Mouse (Mus musculus) spleen, postnatal 14 days (tissue): Measurements from ENCODE around the gene Marf1.
"Not testable (repeated sequence)": the region's sequence is repeated elsewhere in the genome, so short reads cannot be mapped to it uniquely, and the experiment has no call there.

Experiments used
- DNase-seq, 2 experiments: peaks; one replicate each; pipeline ENCODE4 v3.0.0; 2021 to 2022; ENCODE audit warnings: low spot score in 2 of 2

Marf1 gene

GRCm38 (mm10) chr16:14162988-14163416 lies at the start of gene Marf1, which contains the start of gene Nde1:
Gene Marf1 (minus strand): TSS chr16:14163351.
Gene Nde1 (plus strand): TSS chr16:14163275.
- DNase-seq: peak; percentile 91

- DNase-seq: no peak
Measured at GRCm38 (mm10) chr16:14198798-14199197, 35.6 kb upstream of the Marf1 start.

- DNase-seq: peak in 1 of 2 experiments; percentile 37
Measured at GRCm38 (mm10) chr16:14195427-14195826, 32.3 kb upstream of the Marf1 start.

GRCm38 (mm10) chr16:14194164-14194950 lies 31.2 kb upstream of the Marf1 start:
- no peak for DNase-seq

GRCm38 (mm10) chr16:14185516-14185915 lies 22.4 kb upstream of the Marf1 start:
- no peak for DNase-seq

GRCm38 (mm10) chr16:14183856-14184255 lies 20.7 kb upstream of the Marf1 start:
- no peak for DNase-seq

- no peak for DNase-seq
Measured at GRCm38 (mm10) chr16:14182360-14182759, 19.2 kb upstream of the Marf1 start.

GRCm38 (mm10) chr16:14180163-14180733 lies 17.1 kb upstream of the Marf1 start:
- no peak for DNase-seq

- no peak for DNase-seq
Measured at GRCm38 (mm10) chr16:14178041-14178440, 14.9 kb upstream of the Marf1 start.

- no peak for DNase-seq
Measured at GRCm38 (mm10) chr16:14169706-14170105, 6.6 kb upstream of the Marf1 start.

GRCm38 (mm10) chr16:14166490-14166889 lies 3.3 kb upstream of the Marf1 start:
- DNase-seq: no peak

- no peak for DNase-seq
Measured at GRCm38 (mm10) chr16:14163731-14164130, 580 bp upstream of the Marf1 start.

- no peak for DNase-seq
Measured at GRCm38 (mm10) chr16:14160941-14161340, 2.2 kb downstream of the Marf1 start.

- DNase-seq: peak; percentile 47 to 76
Measured at GRCm38 (mm10) chr16:14159746-14160131, 3.4 kb downstream of the Marf1 start.

GRCm38 (mm10) chr16:14158936-14159745 lies 4.0 kb downstream of the Marf1 start:
- DNase-seq: peak; percentile 99

- DNase-seq: no peak
Measured at GRCm38 (mm10) chr16:14158536-14158935, 4.6 kb downstream of the Marf1 start.

- no peak for DNase-seq
Measured at GRCm38 (mm10) chr16:14156312-14156711, 6.8 kb downstream of the Marf1 start.

GRCm38 (mm10) chr16:14155638-14156037 lies 7.5 kb downstream of the Marf1 start:
- DNase-seq: not testable (repeated sequence)

GRCm38 (mm10) chr16:14151718-14152117 lies 11.4 kb downstream of the Marf1 start:
- no peak for DNase-seq

GRCm38 (mm10) chr16:14147712-14148111 lies 15.4 kb downstream of the Marf1 start:
- DNase-seq: no peak

GRCm38 (mm10) chr16:14143298-14143697 lies 19.9 kb downstream of the Marf1 start:
- no peak for DNase-seq

- DNase-seq: no peak
Measured at GRCm38 (mm10) chr16:14139106-14139505, 24.0 kb downstream of the Marf1 start.
